Mouse (Mus musculus): ENCODE results near the gene Tcl1b2. TPM values are rescaled to one million over a fixed set of nuclear protein-coding genes. Genes with fewer than 3 reads are reported as not detected.
"Not testable (repeated sequence)": the region's sequence is repeated elsewhere in the genome, so short reads cannot be mapped to it uniquely, and the experiment has no call there.

Gene Tcl1b2
- polyA plus RNA-seq, 1 experiment: not detected

- no peak for TF ChIP-seq GATA1 (IDR thresholded peaks at IDR 0.05; ENCODE audit: low read length)
These were observed 27.6 kb downstream of the Tcl1b2 start for GRCm38 (mm10) chr12:105173366-105173765.

GRCm38 (mm10) chr12:105176044-105176443, 30.2 kb downstream of the Tcl1b2 start, which contains the start of gene Tcl1b5:
Tcl1b5 (plus strand) TSS chr12:105176344.
- TF ChIP-seq GATA1 (IDR thresholded peaks at IDR 0.05; ENCODE audit: low read length): not testable (repeated sequence)

- not testable (repeated sequence) for TF ChIP-seq GATA1 (IDR thresholded peaks at IDR 0.05; ENCODE audit: low read length)
These were observed 44.9 kb downstream of the Tcl1b2 start, which contains the start of gene Tcl1b3 for GRCm38 (mm10) chr12:105190743-105191142. Tcl1b3 (plus strand) TSS chr12:105191043.

- not testable (repeated sequence) for TF ChIP-seq GATA1 (IDR thresholded peaks at IDR 0.05; ENCODE audit: low read length)
These were observed 55.8 kb downstream of the Tcl1b2 start, which contains the start of gene Tcl1b4 for GRCm38 (mm10) chr12:105201657-105202056. Tcl1b4 (plus strand) TSS chr12:105201957.

Other genes with a start within 250 kb of the Tcl1b2 start
- gene Syne3, start 136.2 kb upstream of the Tcl1b2 start, polyA plus RNA-seq (2012): 9.5 TPM in 2 replicates
- gene Glrx5, start 113.3 kb upstream of the Tcl1b2 start, polyA plus RNA-seq (2012): 314 and 423 TPM in 2 replicates
- not detected in 2 replicates for gene Tcl1b1, start 13.7 kb downstream of the Tcl1b2 start, polyA plus RNA-seq (2012)
- not detected in 2 replicates for gene Tcl1b5, start 30.3 kb downstream of the Tcl1b2 start, polyA plus RNA-seq (2012)
- not detected in 2 replicates for gene Tcl1b3, start 45.0 kb downstream of the Tcl1b2 start, polyA plus RNA-seq (2012)
- gene Tcl1b4, start 55.9 kb downstream of the Tcl1b2 start, polyA plus RNA-seq (2012): not detected in 2 replicates
- not detected in 2 replicates for gene Tcl1, start 76.8 kb downstream of the Tcl1b2 start, polyA plus RNA-seq (2012)
- not detected in 2 replicates for gene Tunar, start 187.9 kb downstream of the Tcl1b2 start, polyA plus RNA-seq (2012)

Measured in G1E-ER4 (cell line).